Mouse (Mus musculus): ENCODE data around the gene Icam5. TPM values are rescaled to one million over a fixed set of nuclear protein-coding genes. Genes with fewer than 3 reads are reported as not detected.
"Not testable (repeated sequence)": the region's sequence is repeated elsewhere in the genome, so short reads cannot be mapped to it uniquely, and the experiment has no call there.

The Icam5 gene
- polyA plus RNA-seq, 1 experiment: 0.25 TPM

GRCm38 (mm10) chr9:21002627-21003551 is 29.0 kb upstream of the Icam5 start, which contains the start of gene Mrpl4:
Gene Mrpl4 (plus strand): TSS chr9:21002738.
- H3K79me2 ChIP-seq (ENCODE audit: control insufficient read depth, insufficient read depth): peaks cover 7% of the 10 kb centered on the region
- peak within 1 kb of the TSS; percentile 71 for H3K4me2 ChIP-seq (ENCODE audit: low read depth)
- no peaks in the 10 kb centered on the region for H3K36me3 ChIP-seq (ENCODE audit: control insufficient read depth, insufficient read depth)
- peak within 1 kb of the TSS; percentile 93 for H3K4me3 ChIP-seq
- TF ChIP-seq POLR2A (IDR thresholded peaks at IDR 0.05; ENCODE audit: insufficient read length, low read depth) (peak; percentile 95), REST (IDR thresholded peaks at IDR 0.05; ENCODE audit: insufficient read depth, insufficient read length) (no peak), SRF (IDR thresholded peaks at IDR 0.05; ENCODE audit: control insufficient read depth, insufficient read length, low read depth) (peak; percentile 77), MYOG (IDR thresholded peaks at IDR 0.05; ENCODE audit: control insufficient read depth in 1 of 3, insufficient read depth in 1 of 3, insufficient read length in 2 of 3, low read depth in 2 of 3) (peak in 2 of 3 experiments; percentile 5 to 30), POLR2AphosphoS2 (IDR thresholded peaks at IDR 0.05; ENCODE audit: insufficient read length, low read depth) (peak; percentile 97)
- H3ac ChIP-seq (ENCODE audit: control insufficient read depth, insufficient read length): peak within 1 kb of the TSS; percentile 58
- no peaks in the 10 kb centered on the region for H3K27me3 ChIP-seq (ENCODE audit: control insufficient read depth, insufficient read depth, insufficient read length)

GRCm38 (mm10) chr9:21007313-21007952 is 24.4 kb upstream of the Icam5 start:
- no peaks in the 10 kb centered on the region for H3K36me3 ChIP-seq (ENCODE audit: control insufficient read depth, insufficient read depth)
- no peak overlapping the region for H3K4me3 ChIP-seq
- H3K79me2 ChIP-seq (ENCODE audit: control insufficient read depth, insufficient read depth): peaks cover 7% of the 10 kb centered on the region
- TF ChIP-seq TCF12 (IDR thresholded peaks at IDR 0.05; ENCODE audit: insufficient read depth, poor library complexity, severe bottlenecking) (no peak), USF1 (IDR thresholded peaks at IDR 0.05; ENCODE audit: low read depth) (no peak), POLR2AphosphoS2 (IDR thresholded peaks at IDR 0.05; ENCODE audit: insufficient read length, low read depth) (no peak), CEBPB (IDR thresholded peaks at IDR 0.05; ENCODE audit: insufficient read depth, poor library complexity, severe bottlenecking) (no peak), MYOG (IDR thresholded peaks at IDR 0.05; ENCODE audit: control insufficient read depth in 1 of 3, insufficient read depth in 1 of 3, insufficient read length in 2 of 3, low read depth in 2 of 3) (no peak), POLR2A (IDR thresholded peaks at IDR 0.05; ENCODE audit: insufficient read length, low read depth) (no peak), MYOD1 (IDR thresholded peaks at IDR 0.05; ENCODE audit: control insufficient read depth in 1 of 3, insufficient read length in 2 of 3, low read depth in 2 of 3) (no peak), REST (IDR thresholded peaks at IDR 0.05; ENCODE audit: insufficient read depth, insufficient read length) (no peak), MAX (IDR thresholded peaks at IDR 0.05; ENCODE audit: low read depth) (no peak)
- H3K27me3 ChIP-seq (ENCODE audit: control insufficient read depth, insufficient read depth, insufficient read length): no peaks in the 10 kb centered on the region
- no peak overlapping the region for H3K4me2 ChIP-seq (ENCODE audit: low read depth)
- no peak overlapping the region for H3ac ChIP-seq (ENCODE audit: control insufficient read depth, insufficient read length)

GRCm38 (mm10) chr9:21008007-21008406 is 23.9 kb upstream of the Icam5 start:
- no peaks in the 10 kb centered on the region for H3K36me3 ChIP-seq (ENCODE audit: control insufficient read depth, insufficient read depth)
- no peak overlapping the region for H3ac ChIP-seq (ENCODE audit: control insufficient read depth, insufficient read length)
- H3K27me3 ChIP-seq (ENCODE audit: control insufficient read depth, insufficient read depth, insufficient read length): no peaks in the 10 kb centered on the region
- H3K4me3 ChIP-seq: no peak overlapping the region
- H3K79me2 ChIP-seq (ENCODE audit: control insufficient read depth, insufficient read depth): peaks cover 7% of the 10 kb centered on the region
- no peak for TF ChIP-seq TCF12 (IDR thresholded peaks at IDR 0.05; ENCODE audit: insufficient read depth, poor library complexity, severe bottlenecking)
- TF ChIP-seq REST (IDR thresholded peaks at IDR 0.05; ENCODE audit: insufficient read depth, insufficient read length): no peak
- no peak for TF ChIP-seq SRF (IDR thresholded peaks at IDR 0.05; ENCODE audit: control insufficient read depth, insufficient read length, low read depth)
- TF ChIP-seq MAX (IDR thresholded peaks at IDR 0.05; ENCODE audit: low read depth): no peak
- TF ChIP-seq USF1 (IDR thresholded peaks at IDR 0.05; ENCODE audit: low read depth): no peak
- TF ChIP-seq TCF3 (IDR thresholded peaks at IDR 0.05; ENCODE audit: insufficient read length, low read depth): no peak
- TF ChIP-seq E2F4 (IDR thresholded peaks at IDR 0.05; ENCODE audit: insufficient read depth): no peak
- TF ChIP-seq POLR2A (IDR thresholded peaks at IDR 0.05; ENCODE audit: insufficient read length, low read depth): no peak
- TF ChIP-seq POLR2AphosphoS2 (IDR thresholded peaks at IDR 0.05; ENCODE audit: insufficient read length, low read depth): no peak
- TF ChIP-seq MYOG (IDR thresholded peaks at IDR 0.05; ENCODE audit: control insufficient read depth in 1 of 3, insufficient read depth in 1 of 3, insufficient read length in 2 of 3, low read depth in 2 of 3): no peak
- no peak for TF ChIP-seq CEBPB (IDR thresholded peaks at IDR 0.05; ENCODE audit: insufficient read depth, poor library complexity, severe bottlenecking)
- no peak for TF ChIP-seq MYOD1 (IDR thresholded peaks at IDR 0.05; ENCODE audit: control insufficient read depth in 1 of 3, insufficient read length in 2 of 3, low read depth in 2 of 3)
- H3K4me2 ChIP-seq (ENCODE audit: low read depth): no peak overlapping the region

DNA sequence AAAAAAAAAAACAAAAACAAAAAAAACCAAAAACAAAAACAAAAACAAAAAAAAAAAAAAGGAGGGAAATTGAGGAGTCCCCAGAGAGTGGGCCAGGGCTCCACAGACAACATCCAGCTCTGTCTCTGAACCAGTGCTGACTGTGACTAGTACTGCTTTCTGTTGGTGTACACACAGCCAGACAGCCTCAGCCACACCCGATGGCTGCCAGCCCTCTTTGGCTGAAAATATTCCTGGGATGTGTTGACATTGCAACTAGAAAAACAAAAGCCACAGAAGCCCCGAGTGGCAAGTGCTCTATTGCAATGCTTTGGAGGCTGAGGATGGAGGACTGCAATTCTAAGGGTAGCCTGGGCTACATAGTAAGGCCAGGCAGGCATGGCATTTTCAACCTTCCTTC is 21.5 kb upstream of the Icam5 start:
- no peaks in the 10 kb centered on the region for H3K79me2 ChIP-seq (ENCODE audit: control insufficient read depth, insufficient read depth)
- H3K4me2 ChIP-seq (ENCODE audit: low read depth): no peak overlapping the region
- peaks cover 9% of the 10 kb centered on the region for H3K27me3 ChIP-seq (ENCODE audit: control insufficient read depth, insufficient read depth, insufficient read length)
- H3K4me3 ChIP-seq: no peak overlapping the region
- H3K36me3 ChIP-seq (ENCODE audit: control insufficient read depth, insufficient read depth): no peaks in the 10 kb centered on the region
- H3ac ChIP-seq (ENCODE audit: control insufficient read depth, insufficient read length): no peak overlapping the region
- no peak for TF ChIP-seq MAX (IDR thresholded peaks at IDR 0.05; ENCODE audit: low read depth)
- TF ChIP-seq SRF (IDR thresholded peaks at IDR 0.05; ENCODE audit: control insufficient read depth, insufficient read length, low read depth): no peak
- TF ChIP-seq CEBPB (IDR thresholded peaks at IDR 0.05; ENCODE audit: insufficient read depth, poor library complexity, severe bottlenecking): no peak
- no peak for TF ChIP-seq USF1 (IDR thresholded peaks at IDR 0.05; ENCODE audit: low read depth)
- TF ChIP-seq POLR2AphosphoS2 (IDR thresholded peaks at IDR 0.05; ENCODE audit: insufficient read length, low read depth): no peak
- no peak for TF ChIP-seq E2F4 (IDR thresholded peaks at IDR 0.05; ENCODE audit: insufficient read depth)
- TF ChIP-seq MYOG (IDR thresholded peaks at IDR 0.05; ENCODE audit: control insufficient read depth in 1 of 3, insufficient read depth in 1 of 3, insufficient read length in 2 of 3, low read depth in 2 of 3): no peak
- no peak for TF ChIP-seq POLR2A (IDR thresholded peaks at IDR 0.05; ENCODE audit: insufficient read length, low read depth)
- no peak for TF ChIP-seq REST (IDR thresholded peaks at IDR 0.05; ENCODE audit: insufficient read depth, insufficient read length)

GRCm38 (mm10) chr9:21010939-21011541 is 20.8 kb upstream of the Icam5 start:
- H3K79me2 ChIP-seq (ENCODE audit: control insufficient read depth, insufficient read depth); H3K36me3 ChIP-seq (ENCODE audit: control insufficient read depth, insufficient read depth); H3ac ChIP-seq (ENCODE audit: control insufficient read depth, insufficient read length); H3K4me2 ChIP-seq (ENCODE audit: low read depth); H3K4me3 ChIP-seq: not testable (repeated sequence)
- peaks cover 16% of the 10 kb centered on the region for H3K27me3 ChIP-seq (ENCODE audit: control insufficient read depth, insufficient read depth, insufficient read length)

All from myocyte (in vitro differentiated cells).